Mouse (Mus musculus) neural tube, embryonic 13.5 days (tissue): ENCODE results near the gene Ctdsp1. TPM values are rescaled to one million over a fixed set of nuclear protein-coding genes. Genes with fewer than 3 reads are reported as not detected.

ENCODE experiments used
- ATAC-seq: fragments of 200-750 bp; cut with Nextera tagmentation; 2 replicates; pipeline ENCODE4 v1.8.0; 2017; ENCODE audit warnings: low read depth, mild to moderate bottlenecking, moderate TSS enrichment, moderate library complexity
- H3K27ac ChIP-seq: fragments of 300-500 bp; sonication (generic); replicated peaks from 2 replicates; pipeline ENCODE4 v1.5.1; 2015; ENCODE audit warnings: moderate library complexity, mild to moderate bottlenecking, inconsistent platforms
- H3K27me3 ChIP-seq: fragments of 300-500 bp; sonication (generic); 2 replicates; pipeline ENCODE4 v1.6.1; 2015; ENCODE audit warnings: mild to moderate bottlenecking, inconsistent platforms
- H3K36me3 ChIP-seq: fragments of 300-500 bp; sonication (generic); 2 replicates; pipeline ENCODE4 v1.6.1; 2015; ENCODE audit warnings: mild to moderate bottlenecking, inconsistent platforms
- H3K4me1 ChIP-seq: fragments of 300-500 bp; sonication (generic); replicated peaks from 2 replicates; pipeline ENCODE4 v1.6.1; 2015; ENCODE audit warnings: inconsistent platforms
- H3K4me2 ChIP-seq: fragments of 300-500 bp; sonication (generic); 2 replicates; pipeline ENCODE4 v1.6.1; 2015; ENCODE audit warnings: inconsistent platforms, mild to moderate bottlenecking, moderate library complexity
- H3K4me3 ChIP-seq: fragments of 300-500 bp; sonication (generic); 2 replicates; pipeline ENCODE4 v1.5.1; 2015; ENCODE audit warnings: mild to moderate bottlenecking, inconsistent platforms
- H3K9ac ChIP-seq: fragments of 300-500 bp; sonication (generic); 2 replicates; pipeline ENCODE4 v1.6.1; 2015; ENCODE audit warnings: moderate library complexity, mild to moderate bottlenecking, inconsistent platforms
- H3K9me3 ChIP-seq: fragments of 300-500 bp; sonication (generic); 2 replicates; pipeline ENCODE4 v1.6.1; 2016; ENCODE audit warnings: inconsistent platforms
- WGBS: fragments of 180-500 bp; shearing (Covaris S2); methylation state at CpG from one replicate; pipeline ENCODE4 v1.1.7; 2015; 5-methylcytosine and 5-hydroxymethylcytosine counted together
- polyA plus RNA-seq: library from polyadenylated mRNA; unstranded; fragments of >200 nt; fragmentation: Nextera tagmentation; extraction: Ambion mirVana; gene quantifications from 2 replicates; pipeline ENCODE4 v1.2.1, GENCODE M21; 2015

The Ctdsp1 gene
- polyA plus RNA-seq, 1 experiment from 2014 or later: 22.5 TPM

DNA sequence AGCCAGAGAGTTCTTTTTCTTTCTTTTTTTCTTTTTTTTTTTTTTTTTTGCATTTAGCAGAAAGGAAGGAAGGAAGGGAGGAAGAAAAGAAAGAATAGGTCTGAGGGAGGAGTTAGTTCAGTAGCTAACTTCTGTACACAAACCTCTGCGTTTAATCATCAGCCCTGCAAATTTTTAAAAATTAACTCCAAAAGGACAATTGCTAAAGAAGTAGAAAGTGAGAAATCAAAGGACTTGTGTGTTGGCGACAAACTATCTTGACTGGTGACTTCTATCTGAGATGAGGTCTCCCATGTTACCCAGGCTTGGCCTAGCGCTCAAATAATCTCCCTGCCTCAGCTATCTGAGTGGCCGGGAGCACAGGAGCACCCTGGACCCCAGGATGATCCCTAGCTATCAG is 12.9 kb downstream of the Ctdsp1 start:
- H3K4me3 ChIP-seq: no peak overlapping the region

DNA sequence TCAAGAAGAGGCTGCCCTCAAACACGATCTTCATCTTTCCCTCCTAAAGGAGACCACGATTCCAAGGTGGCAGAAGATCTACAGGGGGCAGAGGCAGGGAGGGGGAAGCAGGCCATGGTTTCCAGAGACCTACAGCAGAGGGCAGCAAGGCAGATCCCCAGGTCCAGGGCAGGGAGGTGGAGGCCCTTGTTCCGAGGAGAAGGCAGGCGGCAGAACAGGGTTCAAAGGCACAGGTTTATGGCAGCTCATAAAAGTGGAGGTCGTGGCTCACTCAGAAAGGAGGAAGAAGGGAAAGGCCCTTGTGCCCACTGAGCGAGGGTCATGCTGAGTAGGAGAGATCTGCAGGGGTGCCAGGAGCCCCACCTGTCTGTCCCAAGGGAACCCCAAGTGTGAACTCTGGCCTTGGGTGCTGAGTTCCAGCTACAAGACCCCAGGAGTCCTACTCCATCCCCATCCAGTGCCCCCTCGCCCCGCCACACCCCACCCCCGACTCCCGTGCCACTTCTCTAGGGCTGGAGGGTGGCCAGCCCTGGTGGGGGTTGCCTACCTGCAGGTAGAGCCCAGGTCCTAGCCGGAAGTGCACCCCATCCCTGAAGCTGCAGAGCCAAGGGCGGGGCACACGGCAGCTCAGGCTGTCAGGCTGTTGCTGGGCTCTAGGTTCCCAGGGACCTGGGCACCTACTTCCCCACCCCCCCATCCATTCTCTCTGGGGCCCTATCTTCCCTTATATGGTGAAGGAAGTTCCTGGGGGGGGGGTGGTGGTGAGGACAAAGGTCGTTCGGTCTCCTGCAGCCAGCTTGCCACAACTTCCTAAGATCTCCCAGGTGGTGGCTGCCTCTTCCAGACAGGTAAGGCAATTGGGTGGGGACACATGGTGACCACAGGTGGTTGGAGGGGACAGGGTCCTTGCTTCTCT is 17.5 kb downstream of the Ctdsp1 start, which contains the start of gene Vil1:
Vil1 (plus strand) TSS at position 788 of the 916 bp plus-strand sequence.
- no peak within 1 kb of the TSS for H3K4me3 ChIP-seq
- ATAC-seq: no peak
- 28% methylated on average over 14 of the region's 15 CpGs for WGBS
- H3K9ac ChIP-seq: no peak within 1 kb of the TSS
- no peak within 1 kb of the TSS for H3K27ac ChIP-seq
- no peaks in the 10 kb centered on the region for H3K4me1 ChIP-seq
- H3K36me3 ChIP-seq: no peaks in the 10 kb centered on the region
- H3K9me3 ChIP-seq: no peaks in the 10 kb centered on the region
- H3K4me2 ChIP-seq: no peak within 1 kb of the TSS
- H3K27me3 ChIP-seq: no peaks in the 10 kb centered on the region

More for the DNA sequence above, 12.9 kb downstream of the Ctdsp1 start:
- Histone ChIP-seq H3K27me3 (no peaks in the 10 kb centered on the region), H3K4me2 (no peak overlapping the region), H3K4me1 (no peaks in the 10 kb centered on the region), H3K36me3 (no peaks in the 10 kb centered on the region), H3K9me3 (no peaks in the 10 kb centered on the region), H3K27ac (no peak overlapping the region), H3K9ac (no peak overlapping the region)
- 94% methylated on average over 4 of the region's 4 CpGs for WGBS
- no peak for ATAC-seq

DNA sequence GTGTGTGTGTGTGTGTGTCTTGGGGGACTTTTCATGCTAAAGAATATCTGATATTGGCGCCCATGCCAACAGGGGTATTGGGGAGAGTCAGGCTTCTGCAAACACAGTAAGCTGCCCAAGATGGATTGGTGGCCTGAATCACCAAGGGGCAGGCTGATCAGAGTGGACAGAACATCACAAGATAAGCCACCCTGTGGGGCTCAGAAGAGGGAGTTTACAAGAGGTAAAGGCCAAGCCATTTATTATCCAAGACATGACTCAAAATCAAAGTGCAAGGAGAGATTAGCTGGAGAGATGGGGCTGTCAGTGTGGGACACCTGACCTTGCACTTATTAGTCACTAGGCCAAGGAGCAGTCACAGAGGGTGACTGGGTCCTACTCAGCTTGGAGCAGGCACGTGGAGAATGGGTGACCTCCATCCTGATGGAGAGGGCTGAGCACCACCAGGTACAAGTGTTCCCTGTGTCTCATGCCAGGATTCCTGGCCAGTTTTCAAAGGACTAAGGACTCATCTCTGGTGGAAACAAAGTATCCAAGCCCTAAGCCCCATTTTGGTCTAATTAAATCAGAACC is 20.5 kb downstream of the Ctdsp1 start:
- Histone ChIP-seq H3K4me1 (no peaks in the 10 kb centered on the region), H3K9me3 (no peaks in the 10 kb centered on the region), H3K27me3 (no peaks in the 10 kb centered on the region), H3K9ac (no peak overlapping the region), H3K4me2 (no peak overlapping the region), H3K36me3 (no peaks in the 10 kb centered on the region), H3K4me3 (no peak overlapping the region), H3K27ac (no peak overlapping the region)
- 70% methylated on average over 2 of the region's 2 CpGs for WGBS
- ATAC-seq: no peak

DNA sequence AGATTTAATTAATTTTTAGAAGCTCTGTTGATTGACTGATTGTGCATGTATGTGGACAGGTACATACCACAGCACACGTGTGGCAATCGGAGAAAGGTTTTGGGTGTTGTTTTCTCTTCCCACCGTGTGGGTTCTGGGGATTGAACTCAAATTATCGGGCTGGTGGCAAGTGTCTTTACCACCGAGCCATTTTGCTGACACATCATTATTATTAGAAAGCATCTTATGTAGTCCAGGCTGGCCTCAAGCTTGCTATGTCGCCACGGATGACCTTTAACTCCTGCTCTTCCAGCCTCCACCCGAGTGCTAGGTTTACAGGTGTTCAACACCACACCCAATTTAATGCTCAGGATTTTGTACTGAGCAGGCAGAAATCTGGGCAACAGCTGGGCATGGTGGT is 21.4 kb downstream of the Ctdsp1 start:
- 83% methylated on average over 8 of the region's 8 CpGs for WGBS
- Histone ChIP-seq H3K4me1 (no peaks in the 10 kb centered on the region), H3K27me3 (no peaks in the 10 kb centered on the region), H3K4me3 (no peak overlapping the region), H3K4me2 (no peak overlapping the region), H3K9ac (no peak overlapping the region), H3K9me3 (no peaks in the 10 kb centered on the region), H3K27ac (no peak overlapping the region), H3K36me3 (no peaks in the 10 kb centered on the region)
- no peak for ATAC-seq

DNA sequence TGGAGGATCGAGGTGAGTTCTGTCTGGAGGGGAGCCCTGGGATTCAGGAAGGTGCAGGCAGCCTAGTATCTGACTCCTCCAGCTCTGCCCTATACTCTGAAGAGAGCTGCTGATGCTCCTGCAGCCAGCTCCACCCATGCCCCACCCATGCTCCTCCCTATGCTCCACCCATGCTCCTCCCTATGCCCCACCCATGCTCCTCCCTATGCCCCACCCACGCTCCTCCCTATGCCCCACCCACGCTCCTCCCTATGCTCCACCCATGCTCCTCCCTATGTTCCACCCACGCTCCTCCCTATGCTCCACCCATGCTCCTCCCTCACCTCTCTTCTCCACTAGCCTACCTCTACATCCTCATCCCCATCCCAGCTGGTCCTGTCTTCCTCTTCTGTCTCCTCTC is 23.8 kb downstream of the Ctdsp1 start:
- no peaks in the 10 kb centered on the region for H3K27me3 ChIP-seq
- WGBS: 44% methylated on average over 4 of the region's 4 CpGs
- H3K36me3 ChIP-seq: no peaks in the 10 kb centered on the region
- no peaks in the 10 kb centered on the region for H3K9me3 ChIP-seq
- H3K4me1 ChIP-seq: no peaks in the 10 kb centered on the region
- no peak overlapping the region for H3K27ac ChIP-seq
- no peak overlapping the region for H3K4me3 ChIP-seq
- no peak overlapping the region for H3K4me2 ChIP-seq
- ATAC-seq: no peak
- H3K9ac ChIP-seq: no peak overlapping the region

DNA sequence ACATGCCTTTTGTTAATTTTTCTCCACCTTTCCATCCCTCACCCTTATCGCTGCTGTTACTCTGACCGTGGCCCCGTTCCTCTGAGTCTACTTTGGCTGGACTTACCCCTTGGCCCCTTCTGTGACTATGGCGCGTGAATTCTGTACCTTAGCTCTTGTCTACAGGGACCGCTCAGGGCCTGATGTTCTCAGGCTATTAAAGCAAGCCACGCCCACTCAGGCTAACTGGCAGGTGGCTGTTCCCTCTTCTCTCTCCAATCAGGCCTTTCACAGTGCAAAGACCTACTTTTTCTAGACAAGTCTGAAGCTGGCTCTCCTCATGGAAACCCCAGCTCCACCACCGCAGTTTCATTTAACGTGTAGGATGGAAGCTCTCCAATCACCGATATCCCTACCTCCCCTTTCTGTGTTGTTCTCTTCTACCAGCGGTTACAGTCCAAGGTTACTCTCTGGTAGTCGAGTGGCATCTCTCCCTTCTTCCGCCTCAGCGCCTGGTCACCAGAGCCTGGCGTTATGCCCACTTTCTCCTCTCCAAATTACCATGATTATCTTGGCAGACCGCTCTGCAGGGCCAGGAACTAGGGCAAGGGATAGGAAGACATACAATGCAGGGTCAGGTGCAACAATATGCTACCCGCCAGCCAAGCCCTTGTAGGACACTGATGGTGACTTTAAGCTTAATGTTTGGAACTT is 27.6 kb downstream of the Ctdsp1 start:
- no peaks in the 10 kb centered on the region for H3K27me3 ChIP-seq
- ATAC-seq: no peak
- H3K36me3 ChIP-seq: no peaks in the 10 kb centered on the region
- no peak overlapping the region for H3K9ac ChIP-seq
- no peak overlapping the region for H3K27ac ChIP-seq
- no peak overlapping the region for H3K4me3 ChIP-seq
- no peak overlapping the region for H3K4me2 ChIP-seq
- 77% methylated on average over 17 of the region's 17 CpGs for WGBS
- no peaks in the 10 kb centered on the region for H3K9me3 ChIP-seq
- peaks cover 4% of the 10 kb centered on the region; the same call in 1 of the 2 replicates for H3K4me1 ChIP-seq

DNA sequence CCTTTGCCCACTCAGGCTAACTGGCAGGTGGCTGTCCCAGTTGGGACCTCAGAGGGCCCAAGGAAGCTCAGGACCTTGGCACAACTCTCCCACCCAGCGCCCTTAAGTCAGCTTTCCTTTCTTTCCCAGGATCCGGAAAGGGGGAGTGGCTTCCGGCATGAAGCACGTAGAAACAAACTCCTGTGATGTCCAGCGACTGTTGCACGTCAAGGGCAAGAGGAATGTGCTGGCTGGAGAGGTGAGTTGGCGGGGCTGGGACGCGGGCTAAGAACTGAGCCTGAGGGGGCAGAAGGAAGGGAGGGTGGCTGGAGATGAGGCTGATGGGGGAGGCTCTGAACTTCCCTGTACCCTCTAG is 28.1 kb downstream of the Ctdsp1 start:
- Histone ChIP-seq H3K36me3 (no peaks in the 10 kb centered on the region), H3K9ac (no peak overlapping the region), H3K4me3 (no peak overlapping the region), H3K27ac (no peak overlapping the region), H3K4me2 (no peak overlapping the region), H3K9me3 (no peaks in the 10 kb centered on the region), H3K27me3 (no peaks in the 10 kb centered on the region), H3K4me1 (peaks cover 4% of the 10 kb centered on the region; the same call in 1 of the 2 replicates)
- no peak for ATAC-seq
- 77% methylated on average over 9 of the region's 9 CpGs for WGBS

DNA sequence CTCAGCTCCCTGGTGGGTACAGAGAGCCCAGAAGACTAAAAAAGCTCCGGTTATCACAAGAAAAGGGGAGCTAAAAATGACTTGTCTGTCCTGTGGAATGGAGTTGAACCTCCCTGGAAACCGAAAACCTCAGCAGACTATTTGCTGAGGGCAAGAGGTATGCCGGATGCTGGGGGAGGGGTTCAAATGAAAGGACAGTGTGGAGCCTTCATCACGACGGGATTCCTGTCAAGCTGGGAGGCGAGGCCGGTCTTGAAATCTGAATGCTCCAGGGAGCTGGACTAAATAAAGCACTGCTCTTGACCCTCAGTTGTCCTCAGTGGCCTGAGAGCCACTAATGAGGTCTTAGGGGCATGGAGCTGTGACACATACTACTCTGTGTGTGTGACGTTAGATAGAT is 31.8 kb downstream of the Ctdsp1 start:
- Histone ChIP-seq H3K4me3 (no peak overlapping the region), H3K9ac (no peak overlapping the region), H3K9me3 (no peaks in the 10 kb centered on the region), H3K4me2 (no peak overlapping the region), H3K4me1 (peaks cover 4% of the 10 kb centered on the region; the same call in 1 of the 2 replicates), H3K27ac (no peak overlapping the region), H3K36me3 (no peaks in the 10 kb centered on the region), H3K27me3 (no peaks in the 10 kb centered on the region)
- WGBS: 42% methylated on average over 8 of the region's 8 CpGs
- ATAC-seq: no peak

DNA sequence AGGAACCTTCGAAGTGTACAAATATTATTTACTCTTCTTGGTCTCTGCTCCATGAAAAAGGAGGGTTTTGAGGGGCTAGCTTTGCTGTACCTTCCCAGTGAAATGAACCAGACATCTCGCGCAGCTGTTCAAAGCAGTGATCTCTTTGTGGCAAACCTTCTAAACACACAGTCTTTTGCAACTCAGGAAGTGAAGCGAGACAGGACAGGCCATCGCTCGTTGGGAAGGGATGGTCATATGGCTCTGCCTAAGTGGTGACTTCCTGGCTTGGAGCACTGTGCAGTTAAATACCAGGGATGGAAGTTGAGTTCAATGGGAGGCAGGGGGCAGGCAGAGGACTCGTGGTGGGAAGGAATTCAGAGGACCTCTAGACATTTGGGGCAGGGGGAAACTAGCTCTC is 34.5 kb downstream of the Ctdsp1 start:
- Histone ChIP-seq H3K9me3 (no peaks in the 10 kb centered on the region), H3K4me3 (no peak overlapping the region), H3K4me2 (no peak overlapping the region), H3K27me3 (no peaks in the 10 kb centered on the region), H3K36me3 (no peaks in the 10 kb centered on the region), H3K9ac (no peak overlapping the region), H3K27ac (no peak overlapping the region), H3K4me1 (peaks cover 4% of the 10 kb centered on the region; the same call in 1 of the 2 replicates)
- 81% methylated on average over 7 of the region's 7 CpGs for WGBS
- ATAC-seq: no peak

DNA sequence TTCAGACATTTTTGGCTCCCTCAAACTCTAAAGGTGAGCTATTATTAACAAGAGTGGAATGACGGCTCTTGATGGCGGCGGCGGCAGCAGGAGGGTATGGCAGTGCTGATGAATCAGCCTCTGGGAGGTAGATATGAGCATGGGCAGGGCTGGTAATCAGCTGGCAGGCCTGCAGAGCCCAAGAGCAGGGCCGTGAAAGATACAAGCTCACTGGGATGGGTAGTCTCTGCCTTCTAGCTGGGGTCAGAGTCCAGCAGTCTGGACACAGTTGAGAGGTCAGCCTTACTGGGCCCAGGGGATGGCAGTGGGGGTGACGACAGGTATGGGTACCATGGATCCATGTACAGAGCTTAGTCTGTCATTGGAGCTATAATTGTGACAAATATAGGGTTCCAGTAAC is 41.9 kb downstream of the Ctdsp1 start:
- H3K4me1 ChIP-seq: peaks cover 4% of the 10 kb centered on the region; the same call in 1 of the 2 replicates
- 78% methylated on average over 6 of the region's 6 CpGs for WGBS
- no peak overlapping the region for H3K4me3 ChIP-seq
- H3K27ac ChIP-seq: no peak overlapping the region
- no peaks in the 10 kb centered on the region for H3K27me3 ChIP-seq
- no peak overlapping the region for H3K4me2 ChIP-seq
- no peaks in the 10 kb centered on the region for H3K9me3 ChIP-seq
- no peak for ATAC-seq
- H3K36me3 ChIP-seq: peaks cover 32% of the 10 kb centered on the region
- no peak overlapping the region for H3K9ac ChIP-seq

DNA sequence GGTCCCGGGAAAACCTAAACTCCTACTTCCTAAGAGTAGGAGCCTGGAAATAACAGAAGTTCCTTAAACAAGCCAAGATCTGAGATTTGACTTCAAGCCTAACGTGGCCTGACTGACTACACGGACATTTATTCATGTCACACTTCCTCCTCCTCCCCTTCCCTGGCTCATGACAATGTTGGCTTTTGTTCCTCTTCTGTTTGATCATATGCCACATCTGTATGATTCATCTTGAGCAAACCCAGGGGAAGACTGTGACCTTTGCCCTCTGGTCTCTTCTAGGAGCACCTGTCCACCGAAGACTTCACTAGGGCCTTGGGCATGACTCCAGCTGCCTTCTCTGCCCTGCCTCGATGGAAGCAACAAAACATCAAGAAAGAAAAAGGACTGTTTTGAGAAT is 43.3 kb downstream of the Ctdsp1 start:
- Histone ChIP-seq H3K27me3 (no peaks in the 10 kb centered on the region), H3K36me3 (peaks cover 44% of the 10 kb centered on the region), H3K9ac (no peak overlapping the region), H3K4me2 (no peak overlapping the region), H3K4me3 (no peak overlapping the region), H3K27ac (no peak overlapping the region), H3K4me1 (peaks cover 4% of the 10 kb centered on the region; the same call in 1 of the 2 replicates), H3K9me3 (no peaks in the 10 kb centered on the region)
- 69% methylated on average over 5 of the region's 5 CpGs for WGBS
- no peak for ATAC-seq

DNA sequence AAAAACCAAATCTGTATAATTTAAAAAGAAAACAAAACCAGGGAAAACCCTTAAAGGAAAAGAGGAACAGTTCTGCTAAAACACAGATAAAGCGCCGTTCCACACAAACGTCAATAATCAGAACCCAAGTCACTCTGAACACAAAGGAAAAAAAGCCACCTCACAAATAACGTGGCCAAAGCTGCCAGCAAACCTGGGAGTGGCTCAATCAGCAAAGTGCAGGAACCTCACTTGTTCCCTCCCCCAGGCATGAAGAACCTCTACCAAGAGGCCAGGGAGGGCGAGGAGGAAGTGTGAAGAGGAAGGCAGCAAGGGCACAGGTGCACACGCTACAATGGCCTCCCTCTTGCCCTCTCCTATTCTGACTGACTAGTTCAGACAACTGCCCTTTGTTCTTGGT is 44.3 kb downstream of the Ctdsp1 start:
- Histone ChIP-seq H3K4me3 (no peak overlapping the region), H3K9ac (no peak overlapping the region), H3K27me3 (no peaks in the 10 kb centered on the region), H3K9me3 (no peaks in the 10 kb centered on the region), H3K4me1 (peaks cover 4% of the 10 kb centered on the region; the same call in 1 of the 2 replicates), H3K36me3 (peaks cover 52% of the 10 kb centered on the region), H3K27ac (no peak overlapping the region), H3K4me2 (no peak overlapping the region)
- no peak for ATAC-seq
- WGBS: 91% methylated on average over 6 of the region's 6 CpGs
